Mouse (Mus musculus): ENCODE measurements around the gene Cds2. TPM values are rescaled to one million over a fixed set of nuclear protein-coding genes. Genes with fewer than 3 reads are reported as not detected.
"Not testable (repeated sequence)": the region's sequence is repeated elsewhere in the genome, so short reads cannot be mapped to it uniquely, and the experiment has no call there.

Gene Cds2
- total RNA-seq, 2 experiments from 2014 or later, result 234 to 245 TPM

- intact Hi-C loops (cut with DNase I), result no loop called here
- DNase-seq (ENCODE audit: low spot score in 2 of 2), result no peak
These were observed 21.7 kb downstream of the Cds2 start for GRCm38 (mm10) chr2:132284492-132285139.

GRCm38 (mm10) chr2:132285722-132286121 lies 22.8 kb downstream of the Cds2 start:
- DNase-seq (ENCODE audit: low spot score in 2 of 2); intact Hi-C loops (cut with DNase I): not testable (repeated sequence)

GRCm38 (mm10) chr2:132286376-132287076 lies 23.6 kb downstream of the Cds2 start:
- peak in 1 of 2 experiments; percentile 70 for DNase-seq (ENCODE audit: low spot score in 2 of 2)
- intact Hi-C loops (cut with DNase I), result no loop called here

- intact Hi-C loops (cut with DNase I); DNase-seq (ENCODE audit: low spot score in 2 of 2): not testable (repeated sequence)
These were observed 26.3 kb downstream of the Cds2 start for GRCm38 (mm10) chr2:132289213-132289612.

- intact Hi-C loops (cut with DNase I), result no loop called here
- no peak for DNase-seq (ENCODE audit: low spot score in 2 of 2)
These were observed 27.9 kb downstream of the Cds2 start for GRCm38 (mm10) chr2:132290808-132291207.

GRCm38 (mm10) chr2:132291265-132291664 lies 28.3 kb downstream of the Cds2 start:
- no peak for DNase-seq (ENCODE audit: low spot score in 2 of 2)
- intact Hi-C loops (cut with DNase I), result no loop called here

- intact Hi-C loops (cut with DNase I), result no loop called here
These were observed 29.1 kb downstream of the Cds2 start for GRCm38 (mm10) chr2:132292083-132292482.

GRCm38 (mm10) chr2:132293694-132294450 lies 30.9 kb downstream of the Cds2 start:
- no peak for DNase-seq (ENCODE audit: low spot score in 2 of 2)
- intact Hi-C loops (cut with DNase I), result no loop called here

More at GRCm38 (mm10) chr2:132292083-132292482, 29.1 kb downstream of the Cds2 start:
- DNase-seq (ENCODE audit: low spot score in 2 of 2), result peak; percentile 56 to 72

GRCm38 (mm10) chr2:132298250-132298649 lies 35.3 kb downstream of the Cds2 start:
- DNase-seq (ENCODE audit: low spot score in 2 of 2), result no peak
- intact Hi-C loops (cut with DNase I), result no loop called here

GRCm38 (mm10) chr2:132301436-132301835 lies 38.5 kb downstream of the Cds2 start:
- no peak for DNase-seq (ENCODE audit: low spot score in 2 of 2)
- intact Hi-C loops (cut with DNase I), result loop anchor here (5.0 kb wide), 1 partner anchor 39 kb away; the partner anchor contains the start of gene Cds2

GRCm38 (mm10) chr2:132305165-132305564 lies 42.2 kb downstream of the Cds2 start:
- intact Hi-C loops (cut with DNase I), result no loop called here
- DNase-seq (ENCODE audit: low spot score in 2 of 2), result no peak

GRCm38 (mm10) chr2:132305988-132306387 lies 43.0 kb downstream of the Cds2 start:
- intact Hi-C loops (cut with DNase I), result no loop called here
- no peak for DNase-seq (ENCODE audit: low spot score in 2 of 2)

GRCm38 (mm10) chr2:132307213-132307843 lies 44.4 kb downstream of the Cds2 start:
- DNase-seq (ENCODE audit: low spot score in 2 of 2), result no peak
- intact Hi-C loops (cut with DNase I), result no loop called here

- intact Hi-C loops (cut with DNase I), result no loop called here
- no peak for DNase-seq (ENCODE audit: low spot score in 2 of 2)
These were observed 45.9 kb downstream of the Cds2 start for GRCm38 (mm10) chr2:132308829-132309228.

GRCm38 (mm10) chr2:132309398-132309930 lies 46.5 kb downstream of the Cds2 start:
- intact Hi-C loops (cut with DNase I), result no loop called here
- DNase-seq (ENCODE audit: low spot score in 2 of 2), result no peak

GRCm38 (mm10) chr2:132312616-132313015 lies 49.7 kb downstream of the Cds2 start:
- intact Hi-C loops (cut with DNase I), result loop anchor here (10.0 kb wide), 1 partner anchor 592 kb away; no protein-coding TSS in a partner anchor
- no peak for DNase-seq (ENCODE audit: low spot score in 2 of 2)

- intact Hi-C loops (cut with DNase I), result loop anchor here (10.0 kb wide), 1 partner anchor 591 kb away; no protein-coding TSS in a partner anchor
- DNase-seq (ENCODE audit: low spot score in 2 of 2), result no peak
These were observed 50.6 kb downstream of the Cds2 start for GRCm38 (mm10) chr2:132313568-132313967.

GRCm38 (mm10) chr2:132314057-132314456 lies 51.1 kb downstream of the Cds2 start:
- intact Hi-C loops (cut with DNase I), result loop anchor here (10.0 kb wide), 1 partner anchor 591 kb away; no protein-coding TSS in a partner anchor

GRCm38 (mm10) chr2:132316041-132316808 lies 53.3 kb downstream of the Cds2 start:
- intact Hi-C loops (cut with DNase I), result loop anchor here (1.0 to 10.0 kb wide), 3 partner anchors 61 to 589 kb away; no protein-coding TSS in a partner anchor
- peak; percentile 69 to 85 for DNase-seq (ENCODE audit: low spot score in 2 of 2)

More at GRCm38 (mm10) chr2:132314057-132314456, 51.1 kb downstream of the Cds2 start:
- not testable (repeated sequence) for DNase-seq (ENCODE audit: low spot score in 2 of 2)

Data from left cerebral cortex, postnatal 25 days (tissue).